ENCODE assay signal across 21 mouse cellular contexts in the genomic region with DNA sequence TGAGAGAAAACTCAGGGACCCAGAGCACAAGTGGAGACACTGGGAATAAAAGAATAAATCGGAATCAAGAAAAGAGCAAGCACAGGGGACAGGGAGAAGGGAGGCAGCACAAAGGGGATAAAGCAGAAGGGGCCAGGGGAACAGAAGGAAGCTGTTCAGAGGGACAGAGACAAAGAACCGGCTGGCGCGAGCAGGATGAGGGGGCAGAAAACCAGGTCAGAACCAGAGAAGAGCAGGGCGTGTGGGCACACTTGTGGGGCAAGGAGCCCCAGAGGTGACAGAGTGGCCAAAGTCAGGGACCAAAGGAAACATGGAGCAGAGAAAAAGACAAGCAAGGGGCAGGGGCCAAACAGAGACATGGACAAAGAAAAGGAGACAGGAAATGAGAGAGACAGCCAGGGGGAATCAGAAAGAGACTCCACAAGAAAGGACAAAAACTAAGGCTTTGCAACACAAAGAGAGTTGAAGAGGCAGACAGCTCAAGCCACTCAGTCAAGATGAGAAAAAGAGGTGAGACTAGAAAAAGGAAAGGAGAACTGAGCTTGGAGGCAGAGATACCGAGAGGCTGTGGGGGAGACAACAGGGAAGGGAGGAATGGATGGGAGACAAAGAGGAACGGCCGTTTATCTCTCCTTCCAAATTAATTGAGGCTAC. TPM values are rescaled to one million over a fixed set of nuclear protein-coding genes. Genes with fewer than 3 reads are reported as not detected.
DNase-seq lines count a peak whose midpoint lies in the region; ATAC-seq and TF ChIP-seq lines count a peak whose summit lies in the region.
"Had no signal": no experiment of that assay in that cellular context is flagged by ENCODE, and none has a peak within 500 bp of the region (broad histone marks: within the 10 kb centered on the region; RNA-seq: fewer than 3 reads in every experiment).

No protein-coding gene starts in this region.

- 3% methylated on average over 8 of the region's 8 CpGs for WGBS in forebrain, embryonic 16.5 days
- 13% methylated on average over 8 of the region's 8 CpGs for WGBS in liver, postnatal 0 days (ENCODE audit: insufficient replicate concordance)

- ATAC-seq in forebrain, embryonic 16.5 days: no peak
- no peak for ATAC-seq in liver, postnatal 0 days
- ATAC-seq: CD4-positive, CD25-positive, alpha-beta regulatory T cell, adult 4 months had no signal

- no peak for TF ChIP-seq CTCF in ES-Bruce4 (IDR thresholded peaks at IDR 0.05; ENCODE audit: low read depth, low read length)
- no peak for TF ChIP-seq CTCF in liver, postnatal 0 days (IDR thresholded peaks at IDR 0.05; ENCODE audit: low read depth)

- no peaks in the 10 kb centered on the region for H3K27me3 ChIP-seq in ES-Bruce4 (ENCODE audit: control insufficient read depth, insufficient read depth, low read length, poor library complexity, severe bottlenecking)
- H3K27me3 ChIP-seq in forebrain, embryonic 16.5 days (replicated peaks; ENCODE audit: control insufficient read depth, insufficient read depth, low read length): peaks cover 6% of the 10 kb centered on the region
- H3K27me3 ChIP-seq in liver, postnatal 0 days (ENCODE audit: insufficient read depth, low read length): peaks cover 49% of the 10 kb centered on the region

- 0 out of 2 replicates have a peak, but pooled peaks have one; percentile 28 for TF ChIP-seq EP300 in ES-Bruce4 (IDR thresholded peaks at IDR 0.05; ENCODE audit: insufficient read depth, low read depth, low read length)
- no peak for TF ChIP-seq EP300 in liver, postnatal 0 days (IDR thresholded peaks at IDR 0.05; ENCODE audit: low read depth)

- no peak overlapping the region for H3K4me2 ChIP-seq in forebrain, embryonic 16.5 days (ENCODE audit: low read length)
- H3K4me2 ChIP-seq in liver, postnatal 0 days (ENCODE audit: low read depth, low read length): no peak overlapping the region
- H3K4me2 ChIP-seq: embryonic facial prominence, embryonic 13.5 days; limb, embryonic 13.5 days had no signal

- DNase-seq in R1 (ENCODE audit: low read depth, low spot score): peak; percentile 65
- peak; percentile 38 for DNase-seq in neural tube, embryonic 10.5 days (ENCODE audit: extremely low spot score, low spot score)
- DNase-seq in thymus, postnatal 25 days: no peak
- DNase-seq in cerebellum, postnatal 10 days: no peak
- no peak for DNase-seq in liver, postnatal 0 days
- DNase-seq: adrenal gland, adult 2 months; cerebellum, adult 9-10 months; gastrocnemius, postnatal 14 days; heart, postnatal 36 days; kidney, adult 2 months; kidney, postnatal 4 days; layer of hippocampus, postnatal 36 days; lung, adult 18-20 months had no signal

- TF ChIP-seq POLR2A in ES-Bruce4 (IDR thresholded peaks at IDR 0.05; ENCODE audit: insufficient read depth, low read length): no peak

- no peaks in the 10 kb centered on the region for H3K36me3 ChIP-seq in ES-Bruce4 (ENCODE audit: control insufficient read depth, insufficient read depth, low read length, poor library complexity, severe bottlenecking)
- H3K36me3 ChIP-seq in forebrain, embryonic 16.5 days (ENCODE audit: control insufficient read depth, insufficient read depth): no peaks in the 10 kb centered on the region
- H3K36me3 ChIP-seq in liver, postnatal 0 days (replicated peaks; ENCODE audit: insufficient read depth, low read length): no peaks in the 10 kb centered on the region
- H3K36me3 ChIP-seq: embryonic facial prominence, embryonic 13.5 days; heart, embryonic 10.5 days; limb, embryonic 13.5 days had no signal

- H3K4me1 ChIP-seq in ES-Bruce4 (ENCODE audit: control insufficient read depth, insufficient read depth, low read length): peaks cover 6% of the 10 kb centered on the region
- peaks cover 29% of the 10 kb centered on the region for H3K4me1 ChIP-seq in forebrain, embryonic 16.5 days (replicated peaks; ENCODE audit: control insufficient read depth, insufficient read depth, low read length)
- no peaks in the 10 kb centered on the region for H3K4me1 ChIP-seq in liver, postnatal 0 days (ENCODE audit: insufficient read depth)

- peak overlapping the region; percentile 89 for H3K27ac ChIP-seq in ES-Bruce4 (ENCODE audit: insufficient read depth, low read length)
- peak overlapping the region; percentile 69 for H3K27ac ChIP-seq in forebrain, embryonic 16.5 days (ENCODE audit: low read length)
- no peak overlapping the region for H3K27ac ChIP-seq in liver, postnatal 0 days (ENCODE audit: low read depth)
- H3K27ac ChIP-seq: embryonic facial prominence, embryonic 13.5 days; heart, embryonic 10.5 days; limb, embryonic 13.5 days; macrophage had no signal

- H3K9ac ChIP-seq in ES-Bruce4 (ENCODE audit: low read depth, poor library complexity, severe bottlenecking): peak overlapping the region; percentile 30
- H3K9ac ChIP-seq in forebrain, embryonic 16.5 days (replicated peaks; ENCODE audit: low read depth, low read length): no peak overlapping the region
- H3K9ac ChIP-seq in liver, postnatal 0 days (replicated peaks): no peak overlapping the region
- H3K9ac ChIP-seq: embryonic facial prominence, embryonic 13.5 days; limb, embryonic 13.5 days had no signal

- no peak overlapping the region for H3K4me3 ChIP-seq in ES-Bruce4 (ENCODE audit: low read depth, low read length)
- H3K4me3 ChIP-seq in forebrain, embryonic 16.5 days (replicated peaks; ENCODE audit: low read length): no peak overlapping the region
- no peak overlapping the region for H3K4me3 ChIP-seq in liver, postnatal 0 days (ENCODE audit: low read depth, low read length)
- H3K4me3 ChIP-seq: embryonic facial prominence, embryonic 13.5 days; heart, embryonic 10.5 days; limb, embryonic 13.5 days; myocyte had no signal

- no peaks in the 10 kb centered on the region for H3K9me3 ChIP-seq in ES-Bruce4 (replicated peaks; ENCODE audit: control insufficient read depth, insufficient read depth, low read length, poor library complexity, severe bottlenecking)
- H3K9me3 ChIP-seq in forebrain, embryonic 16.5 days (ENCODE audit: control insufficient read depth, low read length): no peaks in the 10 kb centered on the region
- H3K9me3 ChIP-seq in liver, postnatal 0 days (ENCODE audit: low read length): no peaks in the 10 kb centered on the region
- H3K9me3 ChIP-seq: embryonic facial prominence, embryonic 13.5 days; heart, embryonic 10.5 days; limb, embryonic 13.5 days had no signal

RNA-seq across cellular contexts. Expression of gene Pax2, which starts 59.7 kb away (rescaled TPM):
- polyA plus RNA-seq in ES-Bruce4 (2011; ENCODE audit: insufficient read depth, insufficient read length, low read depth, missing spikeins): not detected in 2 replicates
- polyA plus RNA-seq in forebrain, embryonic 16.5 days (2015; fragmentation: Nextera tagmentation; extraction: Ambion mirVana): 0.07 TPM in 1 of 2 replicates, not detected in the other
- not detected in 2 replicates for polyA plus RNA-seq in liver, postnatal 0 days (2015; fragmentation: Nextera tagmentation; extraction: Ambion mirVana)
- polyA plus RNA-seq: adrenal gland, adult 2 months; limb, embryonic 13.5 days; macrophage; myocyte had no signal

Comparison
In these comparisons a context has a peak if more than half of its experiments do, and no peak if none do; other contexts are left out.
1. DNase-seq: peak in R1 (single experiment) and neural tube, embryonic 10.5 days (single experiment); none in thymus, postnatal 25 days (single experiment), cerebellum, postnatal 10 days (0 of 2) and liver, postnatal 0 days (single experiment).